Mouse (Mus musculus) heart, adult 2 months (tissue): ENCODE results near the gene Cpb2.

Source experiments
- CTCF ChIP-seq: fragments of 200-600 bp; IDR thresholded peaks from 2 replicates; pipeline ENCODE4 v1.8.1; 2022; ENCODE audit warnings: antibody characterized with exemption, mild to moderate bottlenecking, moderate library complexity
- POLR2A ChIP-seq: fragments of 200-500 bp; IDR thresholded peaks from 2 replicates; pipeline ENCODE4 v1.6.1; 2011; ENCODE audit warnings: mild to moderate bottlenecking, low read depth, low read length, control low read depth; ENCODE audit not compliant: insufficient read depth

GRCm38 (mm10) chr14:75309336-75309992 lies 67.4 kb downstream of the Cpb2 start:
- TF ChIP-seq CTCF (peak; percentile 32), POLR2A (no peak)
